Comparison of ENCODE assay signal across 8 mouse cellular contexts in the genomic region with DNA sequence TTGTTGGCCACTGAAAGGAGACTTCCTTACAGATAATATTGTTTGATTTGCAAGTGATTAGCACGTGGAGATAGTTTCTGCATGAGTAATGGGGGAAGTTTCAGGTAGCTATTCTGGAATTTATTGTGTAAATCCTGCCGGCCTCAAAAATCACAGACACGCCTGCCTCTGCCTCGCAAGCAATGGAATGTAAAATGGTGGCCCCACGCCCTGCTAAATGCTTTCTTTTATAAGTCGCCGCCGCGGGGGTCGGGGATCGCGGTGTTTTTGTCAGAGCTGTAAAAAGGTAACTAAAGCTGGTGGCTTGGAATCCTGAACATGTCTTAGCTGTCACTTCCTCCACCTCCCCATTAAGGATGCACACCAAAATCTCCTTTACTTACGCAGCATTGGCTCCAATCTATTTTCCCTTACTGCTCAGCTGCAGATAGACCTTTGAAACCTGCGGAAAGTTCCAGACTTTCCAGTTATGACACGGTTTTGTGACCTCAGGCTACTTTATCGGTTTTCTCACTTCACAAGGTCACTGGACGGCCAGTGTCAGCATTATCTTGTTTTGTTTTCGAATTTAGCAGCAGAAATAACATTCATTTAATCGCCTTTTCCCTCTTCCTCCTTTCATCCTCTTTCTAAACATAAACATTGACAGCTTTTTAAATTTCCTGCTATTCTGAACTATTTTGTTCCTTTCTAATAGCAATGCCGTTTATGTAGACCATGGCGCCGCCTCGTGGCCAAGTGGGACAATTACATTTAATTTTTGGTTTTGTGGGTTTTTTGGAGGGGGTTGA. TPM values are rescaled to one million over a fixed set of nuclear protein-coding genes. Genes with fewer than 3 reads are reported as not detected.
A peak's percentile ranks its signal among the peaks of the same experiment; 100 is the strongest.
DNase-seq lines count a peak whose midpoint lies in the region; ATAC-seq and TF ChIP-seq lines count a peak whose summit lies in the region.

No protein-coding gene starts in this region.

- TF ChIP-seq POLR2A in CH12.LX (IDR thresholded peaks at IDR 0.05; ENCODE audit: low read depth, low read length): no peak
- TF ChIP-seq POLR2A in cerebellum, adult 2 months (IDR thresholded peaks at IDR 0.05; ENCODE audit: borderline replicate concordance, insufficient read depth, low read length): no peak

- H3K79me2 ChIP-seq in CH12.LX (replicated peaks; ENCODE audit: control insufficient read depth, extremely low read depth, insufficient read depth, poor library complexity, severe bottlenecking): no peaks in the 10 kb centered on the region

- H3K36me3 ChIP-seq in CH12.LX (replicated peaks in 1 of 2; ENCODE audit: control insufficient read depth in 1 of 2, insufficient read depth in 1 of 2, low read length in 1 of 2): no peaks in the 10 kb centered on the region
- H3K36me3 ChIP-seq in lung, embryonic 14.5 days (ENCODE audit: insufficient read depth): no peaks in the 10 kb centered on the region

- peak overlapping the region; percentile 41 for H3K9ac ChIP-seq in CH12.LX (ENCODE audit: insufficient read depth, low read depth)
- H3K9ac ChIP-seq in lung, embryonic 14.5 days: no peak overlapping the region

- H3K4me3 ChIP-seq in CH12.LX (replicated peaks in 1 of 3; ENCODE audit: low read depth in 2 of 3, low read length in 2 of 3, poor library complexity in 1 of 3): peak overlapping the region; percentile 43 to 53 (median 43)
- no peak overlapping the region for H3K4me3 ChIP-seq in cerebellum, adult 2 months (replicated peaks; ENCODE audit: insufficient read depth, low read depth, low read length)
- no peak overlapping the region for H3K4me3 ChIP-seq in lung, embryonic 14.5 days (ENCODE audit: low read depth, low read length)

- peak; percentile 98 for TF ChIP-seq RAD21 in CH12.LX (IDR thresholded peaks at IDR 0.05; ENCODE audit: low read depth, low read length)

- no peak for ATAC-seq in lung, embryonic 14.5 days (ENCODE audit: insufficient read depth)

- WGBS in cerebellum, adult 2 months: 32% methylated on average over 23 of the region's 23 CpGs
- WGBS in lung, embryonic 14.5 days: 24% methylated on average over 23 of the region's 23 CpGs

- peak; percentile 74 to 92 for TF ChIP-seq CTCF in CH12.LX (conservative IDR thresholded peaks at IDR 0.05 in 1 of 2, IDR thresholded peaks at IDR 0.05 in 1 of 2; ENCODE audit: low read depth in 2 of 2, low read length in 2 of 2)
- peak; percentile 70; the same call in 1 of the 2 replicates for TF ChIP-seq CTCF in cerebellum, adult 2 months (IDR thresholded peaks at IDR 0.05; ENCODE audit: borderline replicate concordance, insufficient read depth, low read depth, low read length)
- peak; percentile 78 for TF ChIP-seq CTCF in lung, embryonic 14.5 days (IDR thresholded peaks at IDR 0.05; ENCODE audit: low read depth)

- 0 out of 4 replicates have a peak, but pooled peaks cover 0 to 6% of the 10 kb centered on the region in 2 experiments for H3K4me1 ChIP-seq in CH12.LX (ENCODE audit: control insufficient read depth in 1 of 2, insufficient read depth in 2 of 2)
- H3K4me1 ChIP-seq in cerebellum, adult 2 months (ENCODE audit: control insufficient read depth, insufficient read depth, low read length): no peaks in the 10 kb centered on the region
- H3K4me1 ChIP-seq in lung, embryonic 14.5 days (ENCODE audit: insufficient read depth): no peaks in the 10 kb centered on the region

- H3K27me3 ChIP-seq in CH12.LX (replicated peaks): no peaks in the 10 kb centered on the region
- no peaks in the 10 kb centered on the region for H3K27me3 ChIP-seq in cerebellum, adult 2 months (ENCODE audit: control insufficient read depth, insufficient read depth, low read length)
- H3K27me3 ChIP-seq in lung, embryonic 14.5 days (ENCODE audit: insufficient read depth, low read length): no peaks in the 10 kb centered on the region

- peaks cover 11% of the 10 kb centered on the region for H3K9me3 ChIP-seq in CH12.LX (replicated peaks; ENCODE audit: low read length)
- H3K9me3 ChIP-seq in lung, embryonic 14.5 days (ENCODE audit: low read depth, low read length): no peaks in the 10 kb centered on the region

- H3K27ac ChIP-seq in CH12.LX (ENCODE audit: insufficient read depth, low read depth): no peak overlapping the region
- H3K27ac ChIP-seq in cerebellum, adult 2 months (ENCODE audit: insufficient read depth, low read length): no peak overlapping the region
- no peak overlapping the region for H3K27ac ChIP-seq in lung, embryonic 14.5 days (ENCODE audit: low read depth)

- in situ Hi-C loops in CH12.LX (cut with MboI; ENCODE audit: low pct_ligation_motif_present, low pct_unique_long_range_greater_than_20kb, low sequenced_read_pairs): loop anchor here (5.0 to 25.0 kb wide), 2 partner anchors 126 to 1076 kb away; no protein-coding TSS in a partner anchor

- dilution Hi-C loops in CH12.LX (cut with MboI; ENCODE audit: extremely low pct_ligation_motif_present, extremely low pct_unique_long_range_greater_than_20kb, low sequenced_read_pairs): no loop called here

- peak; percentile 35 to 66 for DNase-seq in adrenal gland, adult 18-20 months (ENCODE audit: low spot score in 2 of 2)
- DNase-seq in adrenal gland, postnatal 4 days (ENCODE audit: low spot score in 2 of 2): no peak
- peak; percentile 51 for DNase-seq in CH12.LX (ENCODE audit: extremely low read depth)
- peak; percentile 14 to 42 for DNase-seq in cerebellum, adult 2 months
- peak; percentile 11 to 32 for DNase-seq in heart, adult 9 months (ENCODE audit: low spot score in 2 of 2)
- DNase-seq in kidney, postnatal 10 days: peak; percentile 67
- DNase-seq in lung, embryonic 14.5 days: peak; percentile 69
- peak; percentile 48 to 59 for DNase-seq in right cerebral cortex, adult 2 months (ENCODE audit: low spot score in 2 of 2)

- peak; percentile 15; the same call in 1 of the 2 replicates for TF ChIP-seq EP300 in CH12.LX (IDR thresholded peaks at IDR 0.05; ENCODE audit: low read length)

- H3K4me2 ChIP-seq in CH12.LX (ENCODE audit: insufficient read depth, low read depth, poor library complexity, severe bottlenecking): peak overlapping the region; percentile 89
- peak overlapping the region; percentile 45 for H3K4me2 ChIP-seq in lung, embryonic 14.5 days

TF ChIP-seq in CH12.LX, 34 proteins besides CTCF, POLR2A, EP300 and RAD21 (continues in another document):
- TF ChIP-seq MXI1 (IDR thresholded peaks at IDR 0.05; ENCODE audit: low read depth, low read length) (peak; percentile 47; the same call in 1 of the 2 replicates), RCOR1 (conservative IDR thresholded peaks at IDR 0.05; ENCODE audit: low read depth, low read length) (no peak), ZKSCAN1 (IDR thresholded peaks at IDR 0.05; ENCODE audit: borderline replicate concordance, low read depth, low read length) (no peak), USF2 (conservative IDR thresholded peaks at IDR 0.05; ENCODE audit: low read depth, low read length) (no peak), MYC (IDR thresholded peaks at IDR 0.05; ENCODE audit: low read depth, low read length) (no peak), USF1 (IDR thresholded peaks at IDR 0.05; ENCODE audit: low read depth, low read length) (no peak), HCFC1 (IDR thresholded peaks at IDR 0.05; ENCODE audit: low read depth, low read length) (no peak), ELF1 (IDR thresholded peaks at IDR 0.05; ENCODE audit: low read depth, low read length) (no peak), TCF12 (IDR thresholded peaks at IDR 0.05; ENCODE audit: low read depth, low read length) (no peak), ZMIZ1 (IDR thresholded peaks at IDR 0.05; ENCODE audit: low read depth, low read length) (no peak), ZNF384 (IDR thresholded peaks at IDR 0.05; ENCODE audit: low read depth, low read length) (no peak), MAFK (IDR thresholded peaks at IDR 0.05; ENCODE audit: insufficient replicate concordance, low read length) (0 out of 2 replicates have a peak, but pooled peaks have one; percentile 46), SIN3A (IDR thresholded peaks at IDR 0.05; ENCODE audit: low read length) (peak; percentile 58; the same call in 1 of the 2 replicates), UBTF (IDR thresholded peaks at IDR 0.05; ENCODE audit: low read depth, low read length) (no peak), NELFE (IDR thresholded peaks at IDR 0.05; ENCODE audit: low read depth, low read length) (no peak), ZC3H11A (IDR thresholded peaks at IDR 0.05; ENCODE audit: low read depth, low read length) (peak; percentile 68), MEF2A (IDR thresholded peaks at IDR 0.05; ENCODE audit: borderline replicate concordance, low read depth, low read length) (peak; percentile 40; the same call in 1 of the 2 replicates), ETS1 (conservative IDR thresholded peaks at IDR 0.05; ENCODE audit: low read depth, low read length) (no peak; the same call in 1 of the 2 replicates), NRF1 (IDR thresholded peaks at IDR 0.05; ENCODE audit: low read depth, low read length) (no peak), SMC3 (IDR thresholded peaks at IDR 0.05; ENCODE audit: low read depth, low read length) (peak; percentile 85), JUND (conservative IDR thresholded peaks at IDR 0.05; ENCODE audit: low read depth, low read length) (0 out of 2 replicates have a peak, but pooled peaks have one; percentile 37), POLR2AphosphoS2 (IDR thresholded peaks at IDR 0.05; ENCODE audit: low read depth, low read length) (no peak), IRF4 (IDR thresholded peaks at IDR 0.05; ENCODE audit: low read depth, low read length) (peak; percentile 30; the same call in 1 of the 2 replicates), MAX (IDR thresholded peaks at IDR 0.05; ENCODE audit: low read length) (peak; percentile 32; the same call in 1 of the 2 replicates), PAX5 (IDR thresholded peaks at IDR 0.05; ENCODE audit: low read length) (no peak), TBP (conservative IDR thresholded peaks at IDR 0.05; ENCODE audit: low read depth, low read length) (no peak), CHD1 (IDR thresholded peaks at IDR 0.05; ENCODE audit: low read depth, low read length) (peak; percentile 87), KAT2A (IDR thresholded peaks at IDR 0.05; ENCODE audit: insufficient replicate concordance, low read length) (no peak), E2F4 (IDR thresholded peaks at IDR 0.05; ENCODE audit: insufficient replicate concordance, low read depth, low read length) (no peak), GABPA (IDR thresholded peaks at IDR 0.05; ENCODE audit: insufficient replicate concordance, low read depth, low read length) (no peak), MAZ (IDR thresholded peaks at IDR 0.05; ENCODE audit: low read depth, low read length) (no peak)

RNA-seq across cellular contexts. Expression of a gene that starts 25.6 kb away (rescaled TPM):
- 10 to 100 TPM; 25.7 to 35.1 TPM for total RNA-seq in adrenal gland, adult 18-20 months (2021)
- total RNA-seq in adrenal gland, postnatal 4 days (2021): 10 to 100 TPM; 32.1 to 33.9 TPM
- 7.1 and 7.2 TPM in 2 replicates for total RNA-seq in CH12.LX (2012; rRNA removed)
- 2.9 and 3.8 TPM in 2 replicates for total RNA-seq in CH12.LX (2014; rRNA removed)
- polyA plus RNA-seq in CH12.LX (2012; ENCODE audit: insufficient read length, low read depth): 13.4 and 16.1 TPM in 2 replicates
- polyA plus RNA-seq in cerebellum, adult 2 months (2012; rRNA removed): 21.7 and 21.9 TPM in 2 replicates
- 12.0 and 12.1 TPM in 2 replicates for polyA plus RNA-seq in lung, embryonic 14.5 days (2014; fragmentation: Nextera tagmentation; extraction: Ambion mirVana)

Comparison
In these comparisons a context has a peak if more than half of its experiments do, and no peak if none do; other contexts are left out.
1. DNase-seq: peak in adrenal gland, adult 18-20 months (2 of 2), CH12.LX (single experiment), cerebellum, adult 2 months (2 of 2), heart, adult 9 months (2 of 2), kidney, postnatal 10 days (single experiment), lung, embryonic 14.5 days (single experiment) and right cerebral cortex, adult 2 months (2 of 2); none in adrenal gland, postnatal 4 days (0 of 2).
2. H3K4me3 ChIP-seq: peak in CH12.LX (3 of 3); none in cerebellum, adult 2 months (single experiment) and lung, embryonic 14.5 days (single experiment).
3. Peak in every context shown above with its lines, with median percentiles within 50 percentile points of each other: CTCF ChIP-seq.